Mouse (Mus musculus) MEL (cell line): ENCODE results near the gene Ephx4. TPM values are rescaled to one million over a fixed set of nuclear protein-coding genes. Genes with fewer than 3 reads are reported as not detected.

ENCODE experiments used
- DNase-seq: peaks from one replicate; pipeline ENCODE4 v3.0.0; 2011; ENCODE audit warnings: low read depth, low spot score
- H3K27ac ChIP-seq: 2 replicates; pipeline ENCODE4 v1.5.1; 2012; ENCODE audit warnings: low read depth, mild to moderate bottlenecking, control low read depth, low read length, moderate library complexity; ENCODE audit not compliant: control insufficient read depth
- H3K27me3 ChIP-seq, 2 experiments: fragments of 150-350 bp in 1 of 2; sonication (generic) in 1 of 2; 2 replicates each; pipeline ENCODE4 v1.6.1; 2012; ENCODE audit warnings: low read length in 2 of 2, mild to moderate bottlenecking in 2 of 2, improper control_type of control experiment in 1 of 2, moderate library complexity in 1 of 2; ENCODE audit not compliant: insufficient read depth in 2 of 2, control insufficient read depth in 1 of 2
- H3K36me3 ChIP-seq, 2 experiments: 2 replicates each; pipeline ENCODE4 v1.6.1; 2012 to 2014; ENCODE audit warnings: low read length in 2 of 2, improper control_type of control experiment in 1 of 2, inconsistent platforms in 1 of 2, mild to moderate bottlenecking in 1 of 2; ENCODE audit not compliant: insufficient read depth in 2 of 2, control insufficient read depth in 1 of 2
- H3K4me1 ChIP-seq, 2 experiments: fragments of 150-350 bp in 1 of 2; sonication (generic) in 1 of 2; 2 replicates each; pipeline ENCODE4 v1.6.1; 2012; ENCODE audit warnings: low read length in 2 of 2, improper control_type of control experiment in 1 of 2, mild to moderate bottlenecking in 1 of 2; ENCODE audit not compliant: insufficient read depth in 2 of 2, control insufficient read depth in 1 of 2
- H3K4me3 ChIP-seq, 2 experiments: fragments of 150-350 bp in 1 of 2; sonication (generic) in 1 of 2; 2 replicates each; pipeline ENCODE4 v1.5.1; 2012; ENCODE audit warnings: low read depth in 2 of 2, low read length in 2 of 2, mild to moderate bottlenecking in 2 of 2, moderate library complexity in 2 of 2, control low read depth in 1 of 2, improper control_type of control experiment in 1 of 2; ENCODE audit not compliant: control insufficient read depth in 1 of 2, insufficient read depth in 1 of 2
- H3K79me2 ChIP-seq: 2 replicates; pipeline ENCODE4 v1.6.1; 2012; ENCODE audit warnings: mild to moderate bottlenecking, low read length, moderate library complexity; ENCODE audit not compliant: control insufficient read depth, poor library complexity, insufficient read depth
- H3K9ac ChIP-seq: 2 replicates; pipeline ENCODE4 v1.6.1; 2012; ENCODE audit warnings: low read depth, mild to moderate bottlenecking, control low read depth, low read length, moderate library complexity; ENCODE audit not compliant: control insufficient read depth, poor library complexity, severe bottlenecking
- H3K9me3 ChIP-seq: fragments of 150-350 bp; sonication (generic); replicated peaks from 2 replicates; pipeline ENCODE4 v1.6.1; 2012; ENCODE audit warnings: mild to moderate bottlenecking, low read length, improper control_type of control experiment, moderate library complexity; ENCODE audit not compliant: insufficient read depth
- CHD1 ChIP-seq: IDR thresholded peaks from 2 replicates; pipeline ENCODE4 v1.6.1; 2012; ENCODE audit warnings: low read depth, mild to moderate bottlenecking, inconsistent platforms, low read length, improper control_type of control experiment
- ELF1 ChIP-seq: IDR thresholded peaks from 2 replicates; pipeline ENCODE4 v1.6.1; 2014; ENCODE audit warnings: low read depth, mild to moderate bottlenecking, inconsistent platforms, low read length, improper control_type of control experiment, moderate library complexity
- GABPA ChIP-seq: IDR thresholded peaks from 2 replicates; pipeline ENCODE4 v1.6.1; 2012; ENCODE audit warnings: low read depth, mild to moderate bottlenecking, inconsistent platforms, low read length, improper control_type of control experiment, moderate library complexity
- HCFC1 ChIP-seq: IDR thresholded peaks from 2 replicates; pipeline ENCODE4 v1.6.1; 2012; ENCODE audit warnings: low read depth, mild to moderate bottlenecking, inconsistent platforms, low read length, improper control_type of control experiment, moderate library complexity
- JUND ChIP-seq: IDR thresholded peaks from 2 replicates; pipeline ENCODE4 v1.6.1; 2011; ENCODE audit warnings: low read depth, mild to moderate bottlenecking, improper control_type of control experiment, low read length
- KAT2A ChIP-seq: conservative IDR thresholded peaks from 2 replicates; pipeline ENCODE4 v1.6.1; 2012; ENCODE audit warnings: low read depth, low read length, improper control_type of control experiment, inconsistent platforms
- MAX ChIP-seq: IDR thresholded peaks from 2 replicates; pipeline ENCODE4 v1.6.1; 2011; ENCODE audit warnings: low read length, improper control_type of control experiment
- MXI1 ChIP-seq: IDR thresholded peaks from 2 replicates; pipeline ENCODE4 v1.6.1; 2011; ENCODE audit warnings: mild to moderate bottlenecking, low read depth, low read length, improper control_type of control experiment
- NRF1 ChIP-seq: IDR thresholded peaks from 2 replicates; pipeline ENCODE4 v1.6.1; 2014; ENCODE audit warnings: low read depth, mild to moderate bottlenecking, inconsistent platforms, low read length, improper control_type of control experiment, moderate library complexity; ENCODE audit not compliant: poor library complexity, insufficient read depth, severe bottlenecking
- RAD21 ChIP-seq: IDR thresholded peaks from 2 replicates; pipeline ENCODE4 v1.6.1; 2011; ENCODE audit warnings: mild to moderate bottlenecking, low read depth, low read length, improper control_type of control experiment
- SIN3A ChIP-seq: IDR thresholded peaks from 2 replicates; pipeline ENCODE4 v1.6.1; 2012; ENCODE audit warnings: low read length, improper control_type of control experiment, inconsistent platforms
- SMC3 ChIP-seq: IDR thresholded peaks from 2 replicates; pipeline ENCODE4 v1.6.1; 2011; ENCODE audit warnings: low read depth, low read length, improper control_type of control experiment
- TCF12 ChIP-seq: IDR thresholded peaks from 2 replicates; pipeline ENCODE4 v1.6.1; 2014; ENCODE audit warnings: low read depth, mild to moderate bottlenecking, inconsistent platforms, low read length, improper control_type of control experiment, moderate library complexity
- USF1 ChIP-seq: IDR thresholded peaks from 2 replicates; pipeline ENCODE4 v1.6.1; 2014; ENCODE audit warnings: low read depth, mild to moderate bottlenecking, inconsistent platforms, low read length, improper control_type of control experiment, moderate library complexity
- ZC3H11A ChIP-seq: IDR thresholded peaks from 2 replicates; pipeline ENCODE4 v1.6.1; 2012; ENCODE audit warnings: low read depth, mild to moderate bottlenecking, inconsistent platforms, low read length, improper control_type of control experiment
- ZKSCAN1 ChIP-seq: IDR thresholded peaks from 2 replicates; pipeline ENCODE4 v1.6.1; 2012; ENCODE audit warnings: low read depth, mild to moderate bottlenecking, inconsistent platforms, low read length, improper control_type of control experiment, moderate library complexity
- polyA plus RNA-seq, 2 experiments: library from polyadenylated mRNA; stranded (reverse) in 1 of 2; unstranded in 1 of 2; fragments of >175 nt in 1 of 2; fragments of >200 nt in 1 of 2; gene quantifications; 2 replicates each; pipeline versions ENCODE4 v1.2.1 to v1.2.4; 2012; ENCODE audit warnings: low replicate concordance in 2 of 2, low read depth in 1 of 2; ENCODE audit not compliant: insufficient read length in 2 of 2, insufficient read depth in 1 of 2, missing spikeins in 1 of 2
- total RNA-seq: library from RNA; depleted of rRNA; stranded (reverse); fragments of 300-350 nt; gene quantifications from 2 replicates; pipeline ENCODE4 v1.2.3, GENCODE M21; 2012

Ephx4 gene
- total and polyA plus RNA-seq, 3 experiments = 0.39 to 1.4 TPM; not detected in 1

DNA sequence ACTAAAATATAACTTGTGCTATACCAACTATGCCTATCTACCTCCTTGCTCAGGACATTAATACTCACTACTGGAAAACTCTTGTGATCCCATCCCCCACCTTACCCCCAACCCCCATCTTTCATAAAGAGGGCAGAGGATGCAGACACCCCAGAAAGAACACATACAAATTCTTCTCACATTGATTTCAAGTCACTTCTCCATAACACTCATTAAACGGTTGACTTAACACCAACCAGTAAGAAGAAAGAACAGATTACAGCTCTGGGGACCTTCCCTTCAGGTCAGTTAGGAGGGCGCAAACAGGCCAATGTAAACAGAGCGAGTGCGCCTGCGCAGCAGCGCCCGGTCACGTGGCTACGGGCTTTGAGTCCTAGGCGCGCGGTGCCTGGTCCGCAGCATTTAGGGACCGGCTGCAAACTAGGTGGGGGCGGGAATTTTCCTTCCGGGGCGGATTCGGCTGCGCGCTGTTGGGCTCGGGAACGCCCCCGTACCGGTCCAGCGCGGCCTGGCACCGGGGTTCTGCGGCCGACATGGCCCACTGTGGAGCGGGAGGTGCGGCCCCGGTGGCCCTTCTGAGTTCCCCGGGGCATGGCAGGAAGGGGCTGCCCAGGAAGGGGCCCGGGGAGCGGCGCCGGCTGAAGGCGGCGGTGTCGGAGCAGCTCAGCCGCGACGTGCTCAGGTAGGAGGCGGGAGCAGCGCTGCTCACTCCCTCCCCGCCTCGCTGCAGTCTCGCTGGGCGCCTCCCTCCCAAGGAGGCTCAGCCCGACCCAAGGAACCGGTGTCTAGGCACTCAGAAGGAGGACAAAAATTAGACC, 35.1 kb downstream of the Ephx4 start, which contains the start of gene Btbd8 (continued):
- peak; percentile 56; the same call in 1 of the 2 replicates for TF ChIP-seq ELF1
- TF ChIP-seq GABPA = no peak
- no peak; the same call in 1 of the 2 replicates for TF ChIP-seq KAT2A
- TF ChIP-seq MXI1 = peak; percentile 93
- no peak for TF ChIP-seq RAD21

DNA sequence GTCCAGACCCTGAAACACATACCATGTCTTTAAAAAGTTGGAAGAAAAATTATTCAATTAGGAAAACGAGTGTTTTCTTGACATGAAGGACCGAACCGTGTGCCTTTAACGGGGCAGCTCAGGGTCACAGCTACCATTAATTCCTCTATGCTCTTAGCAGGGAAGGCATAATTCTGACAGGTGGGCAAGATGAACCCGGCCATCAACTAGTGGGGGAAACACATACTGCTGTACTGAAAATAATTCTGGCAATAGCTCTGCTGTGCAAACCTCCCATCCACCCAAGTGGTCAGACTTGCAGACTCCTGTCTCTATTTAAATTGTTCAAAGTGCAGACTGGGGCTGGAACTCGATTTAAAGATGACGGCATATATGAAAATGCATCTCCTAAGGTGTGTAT, 35.8 kb downstream of the Ephx4 start:
- Histone ChIP-seq H3K27me3 (no peaks in the 10 kb centered on the region), H3K9ac (peak overlapping the region; percentile 93), H3K9me3 (no peaks in the 10 kb centered on the region), H3K4me3 (peak overlapping the region; percentile 70 to 72), H3K4me1 (peaks cover 7 to 18% of the 10 kb centered on the region in 2 experiments), H3K79me2 (no peaks in the 10 kb centered on the region; the same call in 1 of the 2 replicates), H3K27ac (peak overlapping the region; percentile 36), H3K36me3 (peaks cover 0 to 21% of the 10 kb centered on the region in 2 experiments; a peak in 2 of 4 replicates)
- TF ChIP-seq MXI1 (no peak), TCF12 (0 out of 2 replicates have a peak, but pooled peaks have one; percentile 13), SIN3A (no peak)
- DNase-seq = no peak

DNA sequence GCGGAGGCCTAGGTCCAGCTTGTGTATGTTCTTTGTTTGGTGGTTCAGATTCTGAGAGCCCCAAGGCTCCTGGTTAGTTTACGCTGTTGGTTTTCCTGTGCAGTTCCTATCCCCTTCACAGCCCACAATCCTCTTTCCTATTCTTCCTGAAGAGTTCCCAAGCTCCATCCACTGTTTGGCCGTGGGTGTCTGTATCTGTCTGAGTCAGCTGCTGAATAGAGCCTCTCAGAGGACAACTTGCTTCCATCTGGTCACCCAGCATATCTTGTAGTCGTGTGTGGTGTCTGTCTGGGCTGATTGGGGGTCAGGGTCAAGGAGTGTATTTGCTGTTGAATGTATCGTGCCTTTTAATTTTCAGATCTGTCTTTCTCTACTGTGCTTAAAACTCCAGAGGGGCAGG, 39.3 kb downstream of the Ephx4 start:
- peaks cover 3 to 9% of the 10 kb centered on the region in 2 experiments for H3K4me1 ChIP-seq
- no peak overlapping the region for H3K27ac ChIP-seq
- no peaks in the 10 kb centered on the region for H3K9me3 ChIP-seq
- no peak overlapping the region for H3K9ac ChIP-seq
- peaks cover 0 to 12% of the 10 kb centered on the region in 2 experiments; a peak in 2 of 4 replicates for H3K36me3 ChIP-seq
- DNase-seq = no peak
- no peaks in the 10 kb centered on the region for H3K27me3 ChIP-seq
- no peak overlapping the region for H3K4me3 ChIP-seq
- TF ChIP-seq HCFC1 (no peak), ZKSCAN1 (no peak), USF1 (no peak), SMC3 (no peak), JUND (no peak), NRF1 (no peak), ZC3H11A (no peak), CHD1 (no peak), MAX (no peak)
- no peaks in the 10 kb centered on the region; the same call in 1 of the 2 replicates for H3K79me2 ChIP-seq
